Mouse (Mus musculus) gastrocnemius, adult 18-20 months (tissue): ENCODE data around the gene Cbx8. TPM values are rescaled to one million over a fixed set of nuclear protein-coding genes. Genes with fewer than 3 reads are reported as not detected.

Experiments
- DNase-seq: peaks from one replicate; pipeline ENCODE4 v3.0.0; 2021; ENCODE audit warnings: low spot score
- total RNA-seq, 2 experiments: library from RNA; stranded (reverse); gene quantifications; 2 replicates each; pipeline ENCODE4 v1.2.3; 2021

Gene Cbx8
- total RNA-seq, 2 experiments from 2014 or later: 2.6 to 3.5 TPM

DNA sequence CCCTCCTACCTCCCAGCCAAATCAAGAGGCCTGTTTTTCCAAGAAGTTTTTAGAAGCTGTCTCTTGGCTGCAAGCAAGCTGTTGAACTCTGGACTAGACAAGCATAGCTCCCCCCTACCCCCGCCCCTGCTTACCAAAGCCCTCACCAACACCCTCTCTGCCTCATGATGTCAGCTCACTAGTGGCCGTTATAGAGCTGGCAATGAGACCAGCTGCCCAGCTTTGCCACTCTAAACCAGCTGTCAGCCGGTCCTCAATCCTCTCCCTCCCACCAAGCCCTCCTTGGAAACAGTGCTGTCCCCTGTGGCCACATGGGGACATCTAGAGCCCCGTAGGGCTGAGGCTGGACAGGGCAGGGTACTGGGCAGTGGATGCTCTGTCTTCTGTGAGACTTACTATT is 45.3 kb downstream of the Cbx8 start:
- no peak for DNase-seq

DNA sequence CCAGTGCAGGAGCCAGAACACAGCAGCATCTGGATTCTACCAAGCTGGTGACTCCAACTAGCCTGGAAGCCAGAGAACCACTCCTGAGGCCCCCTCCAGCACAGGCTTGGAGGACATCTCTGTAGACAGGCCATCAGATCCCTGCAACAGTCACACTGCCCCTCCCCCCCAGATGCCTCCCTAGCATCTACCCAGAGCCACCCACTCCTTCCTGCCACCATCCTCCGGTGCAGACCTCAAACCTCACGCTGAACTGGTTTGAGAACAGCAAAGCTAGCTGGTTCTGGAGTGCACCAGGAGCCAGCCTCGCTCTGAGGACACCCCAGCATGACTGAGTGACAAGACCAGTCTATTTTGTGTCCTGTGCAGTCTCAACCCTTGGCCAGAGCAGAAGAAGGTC is 48.0 kb downstream of the Cbx8 start:
- no peak for DNase-seq

DNA sequence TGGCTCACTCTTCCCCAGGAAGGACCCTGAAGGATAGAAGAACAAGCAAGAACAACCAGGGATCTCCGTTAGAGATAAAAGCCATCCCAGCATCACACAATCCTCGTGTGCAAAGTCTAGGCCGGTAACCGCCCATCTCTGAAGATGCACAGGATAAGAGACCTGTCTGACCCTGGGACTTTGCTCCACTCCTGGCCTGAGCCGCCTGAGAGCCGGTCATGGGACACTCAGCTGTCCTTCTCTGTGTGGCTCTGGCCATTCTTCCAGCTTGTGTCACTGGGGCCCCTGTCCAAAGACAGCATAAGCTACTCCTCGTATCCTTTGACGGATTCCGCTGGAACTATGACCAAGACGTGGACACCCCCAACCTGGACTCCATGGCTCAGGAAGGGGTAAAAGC is 52.8 kb downstream of the Cbx8 start, which contains the start of gene Enpp7:
Gene Enpp7, plus strand, starts transcription at position 190 of the 400 bp plus-strand sequence.
- no peak for DNase-seq

Other genes starting within 250 kb of the Cbx8 start
- gene Rbfox3, start 129.4 kb downstream of the Cbx8 start, total RNA-seq: under 1 TPM in 1 of 2 experiments, not detected in 1; 0.09 TPM
- not detected for gene Enpp7, start 52.8 kb downstream of the Cbx8 start, total RNA-seq
- gene Cbx2, start 18.0 kb downstream of the Cbx8 start, total RNA-seq: 1 to 10 TPM in 1 of 2 experiments, under 1 TPM in 1; 0.85 to 1.0 TPM
- 1 to 10 TPM; 1.6 to 2.5 TPM for gene Cbx4, start 45.3 kb upstream of the Cbx8 start, total RNA-seq
- 10 to 100 TPM; 29.7 to 29.9 TPM for gene Tbc1d16, start 187.5 kb upstream of the Cbx8 start, total RNA-seq
- under 1 TPM in 1 of 2 experiments, not detected in 1; 0.26 TPM for gene Ccdc40, start 187.6 kb upstream of the Cbx8 start, total RNA-seq
- 100 to 1,000 TPM; 174 to 191 TPM for gene Gaa, start 226.9 kb upstream of the Cbx8 start, total RNA-seq